Mouse (Mus musculus) brain, embryonic 14.5 days (tissue): ENCODE results near the gene Rasa3.

Source experiments
- CTCF ChIP-seq: fragments of 200-500 bp; IDR thresholded peaks from 2 replicates; pipeline ENCODE4 v1.5.1; 2012; ENCODE audit warnings: inconsistent platforms, mild to moderate bottlenecking, moderate library complexity, borderline replicate concordance; ENCODE audit not compliant: insufficient read depth, insufficient read length; ENCODE audit errors: extremely low read depth
- POLR2A ChIP-seq: fragments of 200-500 bp; IDR thresholded peaks from 2 replicates; pipeline ENCODE4 v1.6.1; 2012; ENCODE audit warnings: mild to moderate bottlenecking, inconsistent platforms, borderline replicate concordance; ENCODE audit not compliant: poor library complexity, insufficient read depth, insufficient read length, severe bottlenecking; ENCODE audit errors: extremely low read depth

DNA sequence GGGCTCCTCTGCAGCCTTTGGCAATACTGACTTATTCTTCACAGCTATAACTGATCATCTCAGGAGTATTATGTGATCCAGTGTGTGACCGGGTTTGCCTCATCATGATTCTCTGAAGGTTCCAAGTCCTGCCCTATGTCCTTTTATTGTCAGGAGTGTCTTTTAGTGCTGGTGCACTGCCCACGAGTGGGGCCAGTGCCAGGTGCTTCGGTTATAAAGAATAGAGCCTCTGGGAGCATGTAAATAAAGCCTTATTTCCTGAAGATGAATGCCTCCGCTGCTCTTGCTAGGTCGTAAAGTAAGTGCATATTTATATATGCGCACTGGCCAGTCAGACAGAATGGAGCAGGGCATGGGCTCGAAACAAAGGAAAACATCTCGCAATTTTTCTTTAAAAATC is 144.3 kb downstream of the Rasa3 start:
- TF ChIP-seq CTCF (no peak), POLR2A (no peak)
